Mouse (Mus musculus) testis, adult 2 months (tissue): ENCODE data around the gene Cstf3. TPM values are rescaled to one million over a fixed set of nuclear protein-coding genes. Genes with fewer than 3 reads are reported as not detected.

Experiments
- H3K27ac ChIP-seq: fragments of 200-500 bp; 2 replicates; pipeline ENCODE4 v1.5.1; 2012; ENCODE audit warnings: low read depth, low read length; ENCODE audit not compliant: control insufficient read depth, insufficient read depth
- H3K27me3 ChIP-seq: fragments of 200-500 bp; 2 replicates; pipeline ENCODE4 v1.6.1; 2012; ENCODE audit warnings: mild to moderate bottlenecking, low read length, moderate library complexity; ENCODE audit not compliant: control insufficient read depth, insufficient read depth
- H3K36me3 ChIP-seq: fragments of 200-500 bp; 2 replicates; pipeline ENCODE4 v1.6.1; 2012; ENCODE audit warnings: mild to moderate bottlenecking, low read length; ENCODE audit not compliant: control insufficient read depth, insufficient read depth
- H3K4me1 ChIP-seq: fragments of 200-500 bp; 2 replicates; pipeline ENCODE4 v1.6.1; 2012; ENCODE audit warnings: low read length; ENCODE audit not compliant: control insufficient read depth, insufficient read depth
- H3K4me3 ChIP-seq: fragments of 200-500 bp; 2 replicates; pipeline ENCODE4 v1.5.1; 2012; ENCODE audit warnings: low read depth, mild to moderate bottlenecking, low read length, moderate library complexity, mixed read lengths; ENCODE audit not compliant: control insufficient read depth
- CTCF ChIP-seq: fragments of 200-500 bp; IDR thresholded peaks from 2 replicates; pipeline ENCODE4 v1.5.1; 2012; ENCODE audit warnings: low read depth, mild to moderate bottlenecking, inconsistent platforms, low read length, moderate library complexity; ENCODE audit not compliant: control insufficient read depth, insufficient read depth, insufficient replicate concordance
- POLR2A ChIP-seq: fragments of 200-500 bp; IDR thresholded peaks from 2 replicates; pipeline ENCODE4 v1.6.1; 2012; ENCODE audit warnings: low read depth, mild to moderate bottlenecking, inconsistent platforms, low read length, moderate library complexity; ENCODE audit not compliant: control insufficient read depth
- polyA plus RNA-seq: library from polyadenylated mRNA; depleted of rRNA; stranded (reverse); fragments of >200 nt; gene quantifications from 2 replicates; pipeline ENCODE4 v1.2.3, GENCODE M21; 2012; rRNA removed

Gene Cstf3
- polyA plus RNA-seq, 1 experiment: 14.8 TPM

- Histone ChIP-seq H3K27ac (no peak overlapping the region), H3K36me3 (no peaks in the 10 kb centered on the region), H3K4me3 (peak overlapping the region; percentile 35), H3K27me3 (no peaks in the 10 kb centered on the region), H3K4me1 (peaks cover 13% of the 10 kb centered on the region)
- TF ChIP-seq POLR2A: no peak
- TF ChIP-seq CTCF: no peak
Measured at GRCm38 (mm10) chr2:104714254-104714691, 124.0 kb downstream of the Cstf3 start.

Other genes with a start within 250 kb of the Cstf3 start
- gene D430041D05Rik, start 179.5 kb upstream of the Cstf3 start, polyA plus RNA-seq: 0.20 and 0.27 TPM in 2 replicates
- 74.8 and 81.3 TPM in 2 replicates for gene Hipk3, start 96.1 kb upstream of the Cstf3 start, polyA plus RNA-seq
- 3.0 and 3.8 TPM in 2 replicates for gene Tcp11l1, start 121.6 kb downstream of the Cstf3 start, polyA plus RNA-seq
- 3.5 and 4.9 TPM in 2 replicates for gene Pin1rt1, start 125.9 kb downstream of the Cstf3 start, polyA plus RNA-seq
- gene Depdc7, start 152.4 kb downstream of the Cstf3 start, polyA plus RNA-seq: 0.74 and 1.5 TPM in 2 replicates
- 6.0 and 7.9 TPM in 2 replicates for gene Qser1, start 226.2 kb downstream of the Cstf3 start, polyA plus RNA-seq